ENCODE assay signal across 35 mouse cellular contexts in genomic region chr12:36085380-36085779, GRCm38 (mm10).
"Had no signal": no experiment of that assay in that cellular context is flagged by ENCODE, and none has a peak within 500 bp of the region (broad histone marks: within the 10 kb centered on the region; RNA-seq: fewer than 3 reads in every experiment).

No protein-coding gene starts in this region.

- H3K36me3 ChIP-seq: heart, embryonic 10.5 days; heart, embryonic 12.5 days; heart, embryonic 15.5 days; hindbrain, embryonic 10.5 days; hindbrain, embryonic 12.5 days; hindbrain, embryonic 15.5 days; intestine, embryonic 15.5 days; kidney, embryonic 15.5 days had no signal

- H3K27me3 ChIP-seq: heart, embryonic 12.5 days; heart, embryonic 13.5 days; heart, embryonic 15.5 days; hindbrain, embryonic 12.5 days; hindbrain, embryonic 13.5 days; hindbrain, embryonic 15.5 days; intestine, embryonic 15.5 days; kidney, embryonic 15.5 days had no signal

- ATAC-seq: hindbrain, embryonic 16.5 days; hindbrain, postnatal 0 days; inflammation-experienced regulatory T-cells, adult 6 months; intestine, embryonic 15.5 days; intestine, embryonic 16.5 days; intestine, postnatal 0 days had no signal

- H3K9me3 ChIP-seq: heart, embryonic 10.5 days; heart, embryonic 12.5 days; heart, embryonic 13.5 days; heart, embryonic 15.5 days; hindbrain, embryonic 10.5 days; hindbrain, embryonic 12.5 days; hindbrain, embryonic 13.5 days; hindbrain, embryonic 15.5 days; intestine, embryonic 15.5 days; kidney, embryonic 15.5 days had no signal

- H3K27ac ChIP-seq: heart, embryonic 10.5 days; heart, embryonic 13.5 days; heart, embryonic 15.5 days; hindbrain, embryonic 10.5 days; hindbrain, embryonic 12.5 days; hindbrain, embryonic 13.5 days; hindbrain, embryonic 14.5 days; hindbrain, embryonic 15.5 days; hindbrain, postnatal 0 days; intestine, embryonic 15.5 days; kidney, embryonic 15.5 days; kidney, postnatal 0 days; layer of hippocampus, adult 2 months had no signal

- DNase-seq: heart, postnatal 10 days; heart, postnatal 14 days; heart, postnatal 36 days; heart, postnatal 4 days; kidney, adult 11 months; kidney, adult 18-20 months; kidney, adult 2 months; kidney, adult 8-10 months; kidney, adult 9 months; kidney, postnatal 10 days; kidney, postnatal 14 days; kidney, postnatal 25 days; kidney, postnatal 36 days; kidney, postnatal 4 days; layer of hippocampus, adult 9-11 months; layer of hippocampus, postnatal 36 days had no signal

- H3K9ac ChIP-seq: heart, embryonic 12.5 days; heart, embryonic 13.5 days; heart, embryonic 15.5 days; hindbrain, embryonic 12.5 days; hindbrain, embryonic 13.5 days; hindbrain, embryonic 14.5 days; hindbrain, embryonic 15.5 days; intestine, embryonic 15.5 days; kidney, embryonic 15.5 days had no signal

- H3K4me3 ChIP-seq: heart, embryonic 10.5 days; heart, embryonic 12.5 days; heart, embryonic 13.5 days; heart, embryonic 15.5 days; hindbrain, embryonic 10.5 days; hindbrain, embryonic 12.5 days; hindbrain, embryonic 13.5 days; hindbrain, embryonic 15.5 days; intestine, embryonic 15.5 days; kidney, embryonic 15.5 days; layer of hippocampus, adult 2 months had no signal

- H3K4me1 ChIP-seq: heart, embryonic 10.5 days; hindbrain, embryonic 10.5 days; hindbrain, embryonic 12.5 days; hindbrain, embryonic 13.5 days; hindbrain, embryonic 15.5 days; intestine, embryonic 15.5 days; kidney, embryonic 15.5 days had no signal

- H3K4me2 ChIP-seq: heart, embryonic 11.5 days; heart, embryonic 12.5 days; heart, embryonic 13.5 days; heart, embryonic 15.5 days; hindbrain, embryonic 12.5 days; hindbrain, embryonic 13.5 days; hindbrain, embryonic 14.5 days; hindbrain, embryonic 15.5 days; intestine, embryonic 15.5 days; kidney, embryonic 15.5 days had no signal
